Mouse (Mus musculus) hematopoietic stem cell, adult 5-6 weeks (primary cell): ENCODE measurements at regions not wholly inside any gene's neighbourhood (a gene's known extent, or its start where the extent isn't known, plus 50 kb on each side); places are given as distances from the start of the nearest gene placed in this dataset.
A peak's percentile ranks its signal among the peaks of the same experiment; 100 is the strongest.

Experiments
- ATAC-seq, 2 experiments: fragments of 125-278 bp in 1 of 2; replicated peaks in 1 of 2; 2 replicates each; pipeline ENCODE4 v1.8.0; 2016 to 2017; ENCODE audit warnings: inconsistent platforms in 2 of 2, mild to moderate bottlenecking in 2 of 2, moderate number of reproducible peaks in 2 of 2, low read depth in 1 of 2, moderate TSS enrichment in 1 of 2; ENCODE audit not compliant: low FRiP score in 2 of 2, poor library complexity in 2 of 2, severe bottlenecking in 2 of 2, insufficient read depth in 1 of 2, low TSS enrichment in 1 of 2

- no peak for ATAC-seq
Observed at GRCm38 (mm10) chr4:47814030-47814429, 230.9 kb upstream of the Nr4a3 start.

- no peak for ATAC-seq
Observed at GRCm38 (mm10) chr4:47818371-47819159, 226.4 kb upstream of the Nr4a3 start.

- ATAC-seq, result no peak
Observed at GRCm38 (mm10) chr4:47820562-47820961, 224.4 kb upstream of the Nr4a3 start.

GRCm38 (mm10) chr4:47823299-47823698 lies 221.7 kb upstream of the Nr4a3 start:
- ATAC-seq, result peak; percentile 45 to 90; a peak in 2 of 4 replicates

GRCm38 (mm10) chr4:47824083-47824482 lies 220.9 kb upstream of the Nr4a3 start:
- ATAC-seq, result no peak

GRCm38 (mm10) chr4:47832905-47833304 lies 212.0 kb upstream of the Nr4a3 start:
- ATAC-seq, result no peak

- ATAC-seq, result no peak
Observed at GRCm38 (mm10) chr4:47838411-47838810, 206.5 kb upstream of the Nr4a3 start.

GRCm38 (mm10) chr4:47842128-47842656 lies 202.8 kb upstream of the Nr4a3 start:
- ATAC-seq, result peak; percentile 97 to 99

- no peak for ATAC-seq
Observed at GRCm38 (mm10) chr4:47845239-47845638, 199.7 kb upstream of the Nr4a3 start.

- ATAC-seq, result no peak
Observed at GRCm38 (mm10) chr4:47846389-47847318, 198.3 kb upstream of the Nr4a3 start.

- ATAC-seq, result no peak
Observed at GRCm38 (mm10) chr4:47861151-47861550, 183.8 kb upstream of the Nr4a3 start.

GRCm38 (mm10) chr4:47870010-47870637 lies 174.8 kb upstream of the Nr4a3 start:
- ATAC-seq, result no peak

- no peak for ATAC-seq
Observed at GRCm38 (mm10) chr4:47870638-47871019, 174.3 kb upstream of the Nr4a3 start.

- ATAC-seq, result no peak
Observed at GRCm38 (mm10) chr4:47881560-47881959, 163.4 kb upstream of the Nr4a3 start.

GRCm38 (mm10) chr4:47882076-47882475 lies 162.9 kb upstream of the Nr4a3 start:
- no peak for ATAC-seq

- ATAC-seq, result no peak
Observed at GRCm38 (mm10) chr4:47899579-47899978, 145.4 kb upstream of the Nr4a3 start.

- no peak for ATAC-seq
Observed at GRCm38 (mm10) chr4:47902749-47903148, 142.2 kb upstream of the Nr4a3 start.

- no peak for ATAC-seq
Observed at GRCm38 (mm10) chr4:47912259-47912658, 132.7 kb upstream of the Nr4a3 start.
